Mouse (Mus musculus): Measurements from ENCODE around the gene Gba. TPM values are rescaled to one million over a fixed set of nuclear protein-coding genes. Genes with fewer than 3 reads are reported as not detected.
"Not testable (repeated sequence)": the region's sequence is repeated elsewhere in the genome, so short reads cannot be mapped to it uniquely, and the experiment has no call there.

The Gba gene
- 10 to 100 TPM; 66.5 to 67.7 TPM for total RNA-seq (2021)

- DNase-seq (ENCODE audit: low spot score in 2 of 2), result peak; percentile 88 to 92
- intact Hi-C loops (cut with DNase I), result no loop called here
Measured at GRCm38 (mm10) chr3:89202253-89203141, at the start of gene Gba. TSS of gene Gba (plus strand) at chr3:89202928.

DNA sequence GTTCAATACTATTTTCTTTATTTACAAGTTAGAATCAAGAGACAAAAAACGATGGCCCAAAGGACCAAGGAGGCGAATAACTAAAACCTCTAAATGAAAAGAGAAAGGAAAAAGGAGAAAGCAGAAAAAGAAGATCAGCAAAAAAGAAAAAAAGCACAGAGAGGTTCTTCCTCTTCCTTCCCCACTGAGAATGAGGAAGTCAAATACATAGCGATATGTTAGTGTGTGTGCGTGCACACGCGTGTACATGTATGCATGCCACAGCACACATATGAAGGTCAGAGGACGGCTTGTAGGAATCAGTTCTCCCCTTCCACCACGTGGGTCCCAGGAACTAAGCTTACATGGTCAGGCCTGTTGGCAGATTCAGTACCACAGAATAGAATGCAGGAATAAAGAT, 45.8 kb upstream of the Gba start:
- no peak for DNase-seq (ENCODE audit: low spot score in 2 of 2)
- intact Hi-C loops (cut with DNase I), result no loop called here

DNA sequence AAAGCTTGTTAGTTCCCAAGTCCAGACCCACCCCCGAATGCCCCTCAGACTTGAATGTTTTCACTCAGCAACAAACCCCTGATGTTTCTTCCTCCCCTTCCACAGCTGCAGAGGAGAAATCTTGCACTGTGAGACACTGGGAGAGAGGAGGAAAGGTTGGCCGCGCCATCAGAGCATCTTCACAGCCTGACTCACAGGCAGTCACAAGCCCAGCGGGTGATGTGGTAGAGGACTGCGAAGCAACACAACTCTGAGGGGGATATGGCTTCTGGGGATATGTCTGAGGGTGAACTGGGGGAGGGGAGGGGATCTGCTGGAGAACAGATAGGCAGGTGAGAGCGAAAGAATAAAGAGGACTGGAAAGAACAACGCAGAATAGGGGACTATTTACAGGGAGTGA, 44.1 kb upstream of the Gba start:
- peak in 1 of 2 experiments; percentile 38 for DNase-seq (ENCODE audit: low spot score in 2 of 2)
- intact Hi-C loops (cut with DNase I), result loop anchor here (1.0 to 2.0 kb wide), 2 partner anchors 26 to 44 kb away; no protein-coding TSS in a partner anchor

DNA sequence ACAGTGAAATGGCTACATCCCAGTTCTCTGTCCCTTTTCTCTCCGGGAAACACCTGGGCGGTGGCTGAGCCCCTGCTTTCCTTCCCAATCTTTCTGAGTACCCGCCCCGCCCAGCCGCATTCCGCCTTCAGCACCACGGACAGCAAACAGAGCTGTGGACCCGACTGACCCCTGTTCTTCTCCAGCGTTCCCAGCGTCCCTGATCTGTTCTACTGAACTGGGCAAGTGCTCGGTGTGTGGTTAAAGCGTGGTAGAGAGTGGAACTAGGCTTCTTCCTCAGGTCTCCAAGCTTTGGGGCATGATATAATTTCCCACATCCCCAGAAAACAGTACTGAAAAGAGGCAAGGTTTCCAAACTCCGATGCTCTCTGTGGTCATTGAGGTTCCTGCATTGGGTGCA, 43.5 kb upstream of the Gba start:
- no peak for DNase-seq (ENCODE audit: low spot score in 2 of 2)
- intact Hi-C loops (cut with DNase I), result loop anchor here (2.0 kb wide), 1 partner anchor 44 kb away; no protein-coding TSS in a partner anchor

- DNase-seq (ENCODE audit: low spot score in 2 of 2), result peak in 1 of 2 experiments; percentile 49
- intact Hi-C loops (cut with DNase I), result loop anchor here (2.0 kb wide), 1 partner anchor 45 kb away; no protein-coding TSS in a partner anchor
Measured at GRCm38 (mm10) chr3:89159616-89160344, 42.9 kb upstream of the Gba start, which contains the start of gene Hcn3. TSS of gene Hcn3 (minus strand) at chr3:89160196.

- intact Hi-C loops (cut with DNase I), result not testable (repeated sequence)
Measured at GRCm38 (mm10) chr3:89161207-89161606, 41.5 kb upstream of the Gba start.

DNA sequence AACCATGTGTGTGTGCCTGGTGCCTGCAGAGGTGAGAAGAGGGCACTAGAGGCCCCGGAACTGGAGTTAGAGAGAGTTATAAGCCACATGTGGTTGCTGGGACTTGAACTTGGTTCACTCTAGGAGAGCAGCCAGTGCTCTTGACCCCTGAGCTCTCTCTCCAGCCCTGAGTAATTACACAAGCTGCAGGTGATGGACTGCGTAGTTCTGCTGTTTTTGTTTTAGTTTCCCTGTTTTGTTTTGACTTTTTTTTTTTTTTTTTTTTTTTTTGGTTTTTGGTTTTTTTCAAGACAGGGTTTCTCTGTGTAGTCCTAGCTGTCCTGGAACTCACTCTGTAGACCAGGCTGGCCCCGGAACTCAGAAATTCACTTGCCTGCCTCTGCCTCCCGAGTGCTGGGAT, 40.9 kb upstream of the Gba start:
- no peak for DNase-seq (ENCODE audit: low spot score in 2 of 2)
- intact Hi-C loops (cut with DNase I), result no loop called here

More at GRCm38 (mm10) chr3:89161207-89161606, 41.5 kb upstream of the Gba start:
- DNase-seq (ENCODE audit: low spot score in 2 of 2), result not testable (repeated sequence)

- intact Hi-C loops (cut with DNase I), result no loop called here
- no peak for DNase-seq (ENCODE audit: low spot score in 2 of 2)
Measured at GRCm38 (mm10) chr3:89163123-89163522, 39.6 kb upstream of the Gba start.

GRCm38 (mm10) chr3:89163643-89164245, 39.0 kb upstream of the Gba start:
- intact Hi-C loops (cut with DNase I), result loop anchor here (2.0 kb wide), 1 partner anchor 73 kb away; no protein-coding TSS in a partner anchor
- DNase-seq (ENCODE audit: low spot score in 2 of 2), result no peak

GRCm38 (mm10) chr3:89164506-89165267, 38.0 kb upstream of the Gba start, which contains the start of gene Clk2:
TSS of gene Clk2 (plus strand) at chr3:89164795.
- DNase-seq (ENCODE audit: low spot score in 2 of 2), result peak; percentile 92 to 95
- intact Hi-C loops (cut with DNase I), result loop anchor here (2.0 kb wide), 1 partner anchor 74 kb away; no protein-coding TSS in a partner anchor

GRCm38 (mm10) chr3:89165268-89165870, 37.4 kb upstream of the Gba start:
- intact Hi-C loops (cut with DNase I), result loop anchor here (2.0 kb wide), 1 partner anchor 75 kb away; no protein-coding TSS in a partner anchor
- DNase-seq (ENCODE audit: low spot score in 2 of 2), result no peak

- DNase-seq (ENCODE audit: low spot score in 2 of 2), result no peak
- intact Hi-C loops (cut with DNase I), result no loop called here
Measured at GRCm38 (mm10) chr3:89166945-89167344, 35.8 kb upstream of the Gba start.

- no peak for DNase-seq (ENCODE audit: low spot score in 2 of 2)
- intact Hi-C loops (cut with DNase I), result no loop called here
Measured at GRCm38 (mm10) chr3:89174844-89175243, 27.9 kb upstream of the Gba start.

- intact Hi-C loops (cut with DNase I), result no loop called here
- DNase-seq (ENCODE audit: low spot score in 2 of 2), result no peak
Measured at GRCm38 (mm10) chr3:89175544-89175943, 27.2 kb upstream of the Gba start.

GRCm38 (mm10) chr3:89176421-89176820, 26.3 kb upstream of the Gba start:
- intact Hi-C loops (cut with DNase I), result no loop called here

DNA sequence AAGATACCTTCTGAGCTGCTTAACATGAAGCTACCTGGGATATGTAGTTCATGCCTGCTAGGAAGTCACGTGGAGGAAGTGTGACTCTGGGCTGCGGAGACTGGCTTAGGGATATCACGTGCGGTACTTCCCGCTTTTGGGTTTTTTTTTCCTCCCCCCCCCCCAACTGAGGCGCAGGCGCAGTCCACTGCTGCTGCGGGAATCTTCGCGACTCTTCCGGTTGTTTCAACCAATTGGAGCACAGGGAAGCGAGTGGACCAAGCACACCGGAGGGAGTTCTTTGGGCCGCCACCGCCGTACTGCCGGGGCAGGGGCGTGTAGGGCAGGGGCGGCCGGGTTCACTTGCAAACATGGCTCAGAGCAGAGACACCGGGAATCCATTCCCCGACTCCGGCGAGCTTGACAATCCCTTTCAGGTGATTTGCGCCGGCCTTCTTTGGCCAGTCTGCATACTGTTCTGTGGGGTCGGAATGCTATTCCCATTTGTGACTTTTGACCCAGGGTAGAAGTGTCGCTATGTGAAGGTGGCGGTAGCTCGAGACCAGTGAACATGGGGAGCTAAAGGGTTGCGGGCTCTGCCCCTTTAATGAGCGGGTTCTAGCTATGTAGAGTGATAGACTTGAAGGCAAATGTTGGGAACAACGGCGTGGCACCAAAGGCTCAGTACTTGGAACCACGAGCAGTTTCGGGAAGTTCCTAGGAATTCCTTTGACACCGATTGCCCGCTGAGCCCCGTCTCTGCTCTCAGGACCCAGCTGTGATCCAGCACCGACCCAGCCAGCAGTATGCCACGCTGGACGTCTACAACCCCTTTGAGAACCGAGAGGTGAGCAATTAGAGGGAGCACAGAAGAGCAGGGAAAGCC, 25.3 kb upstream of the Gba start, which contains the start of gene Scamp3:
Gene Scamp3 (plus strand): TSS at position 232 of the 865 bp plus-strand sequence.
- peak; percentile 89 to 98 for DNase-seq (ENCODE audit: low spot score in 2 of 2)
- intact Hi-C loops (cut with DNase I), result no loop called here

More at GRCm38 (mm10) chr3:89176421-89176820, 26.3 kb upstream of the Gba start:
- DNase-seq (ENCODE audit: low spot score in 2 of 2), result no peak

DNA sequence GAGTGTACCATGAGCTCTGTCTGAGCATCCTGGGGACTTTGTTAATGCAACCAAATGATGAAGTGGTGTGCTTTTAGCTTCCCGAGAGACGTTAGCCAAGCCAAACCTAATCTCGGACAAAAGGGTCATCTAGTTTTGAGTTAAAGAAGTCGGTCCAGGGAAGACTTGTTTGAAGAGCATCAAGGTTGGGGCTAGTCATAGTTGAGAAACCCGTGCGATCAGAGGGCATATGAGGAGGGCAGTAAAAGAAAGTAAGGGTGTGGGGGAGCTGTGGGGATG, 24.7 kb upstream of the Gba start:
- intact Hi-C loops (cut with DNase I), result no loop called here
- DNase-seq (ENCODE audit: low spot score in 2 of 2), result no peak

DNA sequence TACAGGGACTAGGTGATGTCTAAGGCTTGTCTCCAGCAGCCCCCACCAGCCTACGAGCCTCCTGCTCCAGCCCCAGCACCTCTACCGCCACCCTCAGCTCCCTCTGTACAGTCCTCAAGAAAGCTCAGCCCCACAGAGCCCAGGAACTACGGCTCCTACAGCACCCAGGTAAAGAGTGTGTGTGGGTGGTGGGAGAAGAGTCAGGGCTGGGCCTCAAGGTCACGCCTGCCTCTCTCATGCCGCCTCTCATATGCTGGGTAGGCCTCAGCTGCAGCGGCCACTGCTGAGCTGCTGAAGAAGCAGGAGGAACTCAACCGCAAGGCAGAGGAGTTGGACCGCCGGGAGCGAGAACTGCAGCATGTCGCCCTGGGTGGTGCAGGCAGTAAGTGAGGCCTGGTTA, 23.7 kb upstream of the Gba start:
- intact Hi-C loops (cut with DNase I), result no loop called here
- DNase-seq (ENCODE audit: low spot score in 2 of 2), result no peak
